11 mouse cellular contexts compared by ENCODE assay signal in the genomic region with DNA sequence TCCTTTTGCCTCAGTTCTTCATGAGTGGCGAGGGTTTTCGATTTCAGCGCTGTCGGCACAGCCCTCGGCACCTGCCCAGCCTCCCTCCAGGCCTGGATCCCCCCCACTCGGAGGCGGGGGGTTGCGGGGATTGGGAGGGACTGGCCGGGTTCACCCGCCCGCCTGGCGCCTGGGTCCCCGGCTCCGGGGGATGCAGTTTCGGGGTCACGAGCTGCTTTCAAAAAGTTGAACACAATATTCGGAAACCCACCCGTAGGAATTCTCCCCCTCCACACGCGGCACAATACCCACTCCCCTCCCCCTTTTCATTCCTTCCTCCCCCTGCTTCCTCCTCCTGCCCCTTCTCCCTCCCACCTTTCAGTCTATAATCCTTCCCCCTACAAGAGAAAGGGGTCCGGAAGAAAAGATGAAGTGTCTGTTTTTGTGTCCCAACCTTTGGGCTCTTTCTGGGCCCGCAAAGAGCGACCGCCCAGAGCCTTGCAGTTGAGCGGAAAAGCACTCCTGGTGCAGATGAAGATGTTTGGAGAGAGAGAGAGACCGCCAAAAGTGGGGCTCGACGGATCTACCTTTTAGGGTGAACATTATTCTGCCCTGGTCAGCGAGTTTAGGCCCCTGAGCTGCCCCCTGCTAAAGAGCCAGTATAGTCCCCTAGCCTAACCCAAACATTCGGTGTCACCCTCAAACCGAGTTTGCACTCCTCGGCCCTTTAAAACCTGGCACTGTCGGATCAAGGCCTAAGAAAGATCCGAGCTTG. TPM values are rescaled to one million over a fixed set of nuclear protein-coding genes. Genes with fewer than 3 reads are reported as not detected.
DNase-seq lines count a peak whose midpoint lies in the region; ATAC-seq and TF ChIP-seq lines count a peak whose summit lies in the region.
"Had no signal": no experiment of that assay in that cellular context is flagged by ENCODE, and none has a peak within 500 bp of the region (broad histone marks: within the 10 kb centered on the region; RNA-seq: fewer than 3 reads in every experiment).

No protein-coding gene starts in this region.

- H3K9me3 ChIP-seq in kidney, embryonic 14.5 days (ENCODE audit: control insufficient read depth, low read length), result no peaks in the 10 kb centered on the region
- no peaks in the 10 kb centered on the region for H3K9me3 ChIP-seq in embryonic facial prominence, embryonic 13.5 days
- no peaks in the 10 kb centered on the region for H3K9me3 ChIP-seq in hindbrain, embryonic 14.5 days (ENCODE audit: control insufficient read depth, low read length)
- H3K9me3 ChIP-seq in midbrain, postnatal 0 days (ENCODE audit: low read length), result no peaks in the 10 kb centered on the region

- intact Hi-C loops in left cerebral cortex, postnatal 36 days (cut with DNase I), result no loop called here

- peak overlapping the region; percentile 17 for H3K4me3 ChIP-seq in kidney, embryonic 14.5 days (ENCODE audit: low read length)
- peak overlapping the region; percentile 45 for H3K4me3 ChIP-seq in embryonic facial prominence, embryonic 13.5 days
- H3K4me3 ChIP-seq in hindbrain, embryonic 14.5 days (replicated peaks; ENCODE audit: low read length), result peak overlapping the region; percentile 10; the same call in 1 of the 2 replicates
- H3K4me3 ChIP-seq in midbrain, postnatal 0 days (ENCODE audit: low read depth, low read length), result peak overlapping the region; percentile 19

- H3K36me3 ChIP-seq in kidney, embryonic 14.5 days (ENCODE audit: control insufficient read depth, insufficient read depth, low read length), result no peaks in the 10 kb centered on the region
- no peaks in the 10 kb centered on the region for H3K36me3 ChIP-seq in embryonic facial prominence, embryonic 13.5 days
- no peaks in the 10 kb centered on the region for H3K36me3 ChIP-seq in hindbrain, embryonic 14.5 days (replicated peaks; ENCODE audit: control insufficient read depth, insufficient read depth)
- H3K36me3 ChIP-seq in midbrain, postnatal 0 days (ENCODE audit: insufficient read depth, low read length), result no peaks in the 10 kb centered on the region

- TF ChIP-seq CTCF in midbrain, postnatal 0 days (IDR thresholded peaks at IDR 0.05), result no peak

- under 1% methylated on average over 34 of the region's 34 CpGs for WGBS in kidney, embryonic 14.5 days
- WGBS in embryonic facial prominence, embryonic 13.5 days, result 2% methylated on average over 34 of the region's 34 CpGs
- WGBS in hindbrain, embryonic 14.5 days, result under 1% methylated on average over 34 of the region's 34 CpGs
- 2% methylated on average over 32 of the region's 34 CpGs for WGBS in midbrain, postnatal 0 days

- H3K27ac ChIP-seq in kidney, embryonic 14.5 days (ENCODE audit: low read depth, low read length), result no peak overlapping the region
- H3K27ac ChIP-seq in embryonic facial prominence, embryonic 13.5 days, result peak overlapping the region; percentile 85
- H3K27ac ChIP-seq in hindbrain, embryonic 14.5 days, result no peak overlapping the region
- peak overlapping the region; percentile 47 for H3K27ac ChIP-seq in midbrain, postnatal 0 days (ENCODE audit: low read depth, low read length)

- H3K27me3 ChIP-seq in kidney, embryonic 14.5 days (ENCODE audit: control insufficient read depth, insufficient read depth, low read length), result peaks cover 99% of the 10 kb centered on the region
- peaks cover 100% of the 10 kb centered on the region for H3K27me3 ChIP-seq in embryonic facial prominence, embryonic 13.5 days
- peaks cover 99% of the 10 kb centered on the region for H3K27me3 ChIP-seq in hindbrain, embryonic 14.5 days (ENCODE audit: control insufficient read depth, insufficient read depth, low read length)
- peaks cover 90% of the 10 kb centered on the region for H3K27me3 ChIP-seq in midbrain, postnatal 0 days (ENCODE audit: insufficient read depth, low read length)

- H3K9ac ChIP-seq in kidney, embryonic 14.5 days (ENCODE audit: low read depth, low read length), result no peak overlapping the region
- peak overlapping the region; percentile 71 for H3K9ac ChIP-seq in embryonic facial prominence, embryonic 13.5 days
- H3K9ac ChIP-seq in hindbrain, embryonic 14.5 days, result no peak overlapping the region
- H3K9ac ChIP-seq in midbrain, postnatal 0 days (replicated peaks; ENCODE audit: low read length, poor library complexity, severe bottlenecking), result no peak overlapping the region

- peaks cover 9% of the 10 kb centered on the region for H3K4me1 ChIP-seq in kidney, embryonic 14.5 days (ENCODE audit: control insufficient read depth, insufficient read depth, low read length)
- peaks cover 48% of the 10 kb centered on the region for H3K4me1 ChIP-seq in embryonic facial prominence, embryonic 13.5 days
- peaks cover 8% of the 10 kb centered on the region; the same call in 1 of the 2 replicates for H3K4me1 ChIP-seq in hindbrain, embryonic 14.5 days (replicated peaks; ENCODE audit: control insufficient read depth, insufficient read depth, low read length)
- H3K4me1 ChIP-seq in midbrain, postnatal 0 days (ENCODE audit: insufficient read depth, low read length), result no peaks in the 10 kb centered on the region

- DNase-seq in kidney, postnatal 36 days, result no peak
- DNase-seq in hindbrain, embryonic 14.5 days (ENCODE audit: low spot score), result no peak
- DNase-seq in midbrain, postnatal 0 days (ENCODE audit: low spot score), result no peak
- DNase-seq in layer of hippocampus, postnatal 36 days, result no peak
- DNase-seq in left cerebral cortex, postnatal 36 days (ENCODE audit: low spot score in 2 of 2), result no peak
- no peak for DNase-seq in layer of hippocampus, adult 8-10 months (ENCODE audit: low spot score in 2 of 2)

- H3K4me2 ChIP-seq in kidney, embryonic 14.5 days (replicated peaks; ENCODE audit: low read depth, low read length), result peak overlapping the region; percentile 41
- peak overlapping the region; percentile 62 for H3K4me2 ChIP-seq in embryonic facial prominence, embryonic 13.5 days
- H3K4me2 ChIP-seq in hindbrain, embryonic 14.5 days (replicated peaks), result peak overlapping the region; percentile 22
- peak overlapping the region; percentile 35 for H3K4me2 ChIP-seq in midbrain, postnatal 0 days (ENCODE audit: low read depth, low read length, poor library complexity, severe bottlenecking)

- ATAC-seq in kidney, embryonic 14.5 days (ENCODE audit: low FRiP score, low TSS enrichment), result no peak
- ATAC-seq in embryonic facial prominence, embryonic 13.5 days (ENCODE audit: insufficient number of reproducible peaks, insufficient read depth, low FRiP score, low TSS enrichment, low read depth), result no peak
- no peak for ATAC-seq in hindbrain, embryonic 14.5 days (ENCODE audit: low FRiP score)
- ATAC-seq in midbrain, postnatal 0 days (ENCODE audit: low FRiP score), result no peak
- ATAC-seq: Patski had no signal

RNA-seq across cellular contexts. Expression of a gene that starts 5.1 kb away (rescaled TPM):
- polyA plus RNA-seq in kidney, embryonic 14.5 days (2014; fragmentation: Nextera tagmentation; extraction: Ambion mirVana), result not detected in 2 replicates
- polyA plus RNA-seq in embryonic facial prominence, embryonic 13.5 days (2015; fragmentation: Nextera tagmentation; extraction: Ambion mirVana), result 4.5 and 8.3 TPM in 2 replicates
- polyA plus RNA-seq in hindbrain, embryonic 14.5 days (2014; fragmentation: Nextera tagmentation; extraction: Ambion mirVana), result 0.52 TPM in 1 of 2 replicates, not detected in the other
- 11.2 and 12.8 TPM in 2 replicates for total RNA-seq in midbrain, postnatal 0 days (2014; rRNA removed)
- 23.3 and 28.0 TPM in 2 replicates for polyA plus RNA-seq in midbrain, postnatal 0 days (2015; fragmentation: Nextera tagmentation; extraction: Ambion mirVana)
- under 1 TPM; 0.12 to 0.25 TPM for total RNA-seq in layer of hippocampus, postnatal 36 days (2021)
- 1 to 10 TPM; 2.1 to 6.1 TPM for total RNA-seq in left cerebral cortex, postnatal 36 days (2021)
- under 1 TPM in 2 of 4 experiments, not detected in 2; 0.20 to 0.25 TPM for total RNA-seq in layer of hippocampus, adult 8-10 months (2022)
- polyA plus RNA-seq: neural tube, embryonic 14.5 days; testis, adult 2 months had no signal

Comparison
In these comparisons a context has a peak if more than half of its experiments do, and no peak if none do; other contexts are left out.
1. H3K27ac ChIP-seq: peak in embryonic facial prominence, embryonic 13.5 days (single experiment) and midbrain, postnatal 0 days (single experiment); none in kidney, embryonic 14.5 days (single experiment) and hindbrain, embryonic 14.5 days (single experiment).
2. Peak in every context shown above with its lines, with median percentiles within 50 percentile points of each other: H3K4me2 ChIP-seq and H3K4me3 ChIP-seq.